Mouse (Mus musculus) hindbrain, embryonic 13.5 days (tissue): ENCODE measurements around the gene Xdh. TPM values are rescaled to one million over a fixed set of nuclear protein-coding genes. Genes with fewer than 3 reads are reported as not detected.

Source experiments
- ATAC-seq: fragments of 200-750 bp; cut with Nextera tagmentation; 2 replicates; pipeline ENCODE4 v1.8.0; 2017; ENCODE audit warnings: moderate TSS enrichment; ENCODE audit not compliant: low FRiP score
- H3K27ac ChIP-seq: fragments of 300-500 bp; sonication (generic); 2 replicates; pipeline ENCODE4 v1.5.1; 2015; ENCODE audit warnings: inconsistent platforms, mild to moderate bottlenecking, moderate library complexity
- H3K27me3 ChIP-seq: fragments of 300-500 bp; sonication (generic); 2 replicates; pipeline ENCODE4 v1.6.1; 2015; ENCODE audit warnings: mild to moderate bottlenecking, inconsistent platforms
- H3K36me3 ChIP-seq: fragments of 300-500 bp; sonication (generic); 2 replicates; pipeline ENCODE4 v1.6.1; 2015; ENCODE audit warnings: mild to moderate bottlenecking, inconsistent platforms
- H3K4me1 ChIP-seq: fragments of 300-500 bp; sonication (generic); replicated peaks from 2 replicates; pipeline ENCODE4 v1.6.1; 2015; ENCODE audit warnings: inconsistent platforms
- H3K4me2 ChIP-seq: fragments of 300-500 bp; sonication (generic); 2 replicates; pipeline ENCODE4 v1.6.1; 2015; ENCODE audit warnings: inconsistent platforms, mild to moderate bottlenecking, moderate library complexity
- H3K4me3 ChIP-seq: fragments of 300-500 bp; sonication (generic); 2 replicates; pipeline ENCODE4 v1.5.1; 2015; ENCODE audit warnings: mild to moderate bottlenecking, inconsistent platforms
- H3K9ac ChIP-seq: fragments of 300-500 bp; sonication (generic); 2 replicates; pipeline ENCODE4 v1.6.1; 2015; ENCODE audit warnings: mild to moderate bottlenecking, inconsistent platforms
- H3K9me3 ChIP-seq: fragments of 300-500 bp; sonication (generic); 2 replicates; pipeline ENCODE4 v1.6.1; 2016; ENCODE audit warnings: inconsistent platforms
- WGBS: fragments of 180-500 bp; shearing (Covaris S2); methylation state at CpG from one replicate; pipeline ENCODE4 v1.1.7; 2015; 5-methylcytosine and 5-hydroxymethylcytosine counted together
- polyA plus RNA-seq: library from polyadenylated mRNA; unstranded; fragments of >200 nt; fragmentation: Nextera tagmentation; extraction: Ambion mirVana; gene quantifications from 2 replicates; pipeline ENCODE4 v1.2.1, GENCODE M21; 2015

The Xdh gene
- polyA plus RNA-seq, 1 experiment from 2014 or later: 0.14 TPM

GRCm38 (mm10) chr17:73894399-73894798 is 55.6 kb downstream of the Xdh start:
- Histone ChIP-seq H3K36me3 (no peaks in the 10 kb centered on the region), H3K4me3 (no peak overlapping the region), H3K27me3 (no peaks in the 10 kb centered on the region), H3K9ac (no peak overlapping the region), H3K9me3 (no peaks in the 10 kb centered on the region), H3K4me2 (no peak overlapping the region), H3K27ac (no peak overlapping the region), H3K4me1 (no peaks in the 10 kb centered on the region)
- WGBS: 85% methylated on average over 5 of the region's 5 CpGs
- ATAC-seq: no peak

DNA sequence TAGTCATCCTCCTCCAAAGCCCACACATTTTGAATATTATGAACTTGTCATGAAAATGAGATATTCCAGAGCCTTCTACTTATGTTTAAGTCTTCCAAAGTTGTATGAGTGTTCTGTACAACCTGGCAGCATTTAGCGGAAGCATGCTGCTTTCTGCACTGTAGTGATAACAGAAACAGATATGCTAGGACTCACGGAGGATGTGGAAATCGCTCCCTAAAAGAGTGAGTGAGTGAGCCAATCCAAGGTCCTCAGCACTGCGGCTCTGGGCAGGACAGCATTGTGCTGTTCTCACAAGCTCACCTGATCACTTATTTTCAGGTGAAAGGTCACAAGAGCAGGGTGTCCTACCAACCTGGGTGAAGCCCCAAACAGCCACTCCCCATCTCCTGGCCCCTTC is 56.2 kb downstream of the Xdh start:
- H3K9me3 ChIP-seq: no peaks in the 10 kb centered on the region
- 88% methylated on average over 4 of the region's 4 CpGs for WGBS
- no peak overlapping the region for H3K9ac ChIP-seq
- no peak for ATAC-seq
- no peaks in the 10 kb centered on the region for H3K4me1 ChIP-seq
- H3K4me2 ChIP-seq: no peak overlapping the region
- no peaks in the 10 kb centered on the region for H3K27me3 ChIP-seq
- no peak overlapping the region for H3K27ac ChIP-seq
- H3K36me3 ChIP-seq: no peaks in the 10 kb centered on the region
- no peak overlapping the region for H3K4me3 ChIP-seq

DNA sequence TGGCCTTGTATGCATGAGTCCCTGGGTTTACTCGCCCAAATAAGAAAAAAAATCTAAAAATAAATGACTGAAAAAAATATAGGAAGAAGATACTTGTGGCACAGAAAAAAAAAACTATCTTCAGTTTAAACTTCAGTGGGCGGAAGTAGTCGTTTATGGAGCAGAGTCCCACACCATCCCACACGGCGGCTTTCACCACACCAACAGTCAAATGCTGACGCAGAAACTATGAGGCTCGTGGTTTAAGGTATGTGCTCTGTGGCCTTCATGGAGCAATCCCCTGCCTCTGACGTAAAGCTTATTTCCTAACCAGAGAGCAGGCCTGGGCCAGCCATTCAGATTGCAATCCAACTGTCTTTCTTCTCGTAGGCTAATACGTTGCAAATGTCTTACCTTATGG is 56.8 kb downstream of the Xdh start:
- Histone ChIP-seq H3K27ac (no peak overlapping the region), H3K9ac (no peak overlapping the region), H3K9me3 (no peaks in the 10 kb centered on the region), H3K4me2 (no peak overlapping the region), H3K4me3 (no peak overlapping the region), H3K27me3 (no peaks in the 10 kb centered on the region), H3K4me1 (no peaks in the 10 kb centered on the region), H3K36me3 (no peaks in the 10 kb centered on the region)
- ATAC-seq: no peak
- WGBS: 92% methylated on average over 10 of the region's 10 CpGs

- WGBS: 97% methylated on average over 1 of the region's 1 CpGs
- H3K4me2 ChIP-seq: no peak overlapping the region
- H3K36me3 ChIP-seq: no peaks in the 10 kb centered on the region
- ATAC-seq: no peak
- H3K9me3 ChIP-seq: no peaks in the 10 kb centered on the region
- H3K4me3 ChIP-seq: no peak overlapping the region
- H3K4me1 ChIP-seq: no peaks in the 10 kb centered on the region
- H3K9ac ChIP-seq: no peak overlapping the region
- no peaks in the 10 kb centered on the region for H3K27me3 ChIP-seq
- H3K27ac ChIP-seq: no peak overlapping the region
These were observed 58.4 kb downstream of the Xdh start for GRCm38 (mm10) chr17:73891590-73891989.

DNA sequence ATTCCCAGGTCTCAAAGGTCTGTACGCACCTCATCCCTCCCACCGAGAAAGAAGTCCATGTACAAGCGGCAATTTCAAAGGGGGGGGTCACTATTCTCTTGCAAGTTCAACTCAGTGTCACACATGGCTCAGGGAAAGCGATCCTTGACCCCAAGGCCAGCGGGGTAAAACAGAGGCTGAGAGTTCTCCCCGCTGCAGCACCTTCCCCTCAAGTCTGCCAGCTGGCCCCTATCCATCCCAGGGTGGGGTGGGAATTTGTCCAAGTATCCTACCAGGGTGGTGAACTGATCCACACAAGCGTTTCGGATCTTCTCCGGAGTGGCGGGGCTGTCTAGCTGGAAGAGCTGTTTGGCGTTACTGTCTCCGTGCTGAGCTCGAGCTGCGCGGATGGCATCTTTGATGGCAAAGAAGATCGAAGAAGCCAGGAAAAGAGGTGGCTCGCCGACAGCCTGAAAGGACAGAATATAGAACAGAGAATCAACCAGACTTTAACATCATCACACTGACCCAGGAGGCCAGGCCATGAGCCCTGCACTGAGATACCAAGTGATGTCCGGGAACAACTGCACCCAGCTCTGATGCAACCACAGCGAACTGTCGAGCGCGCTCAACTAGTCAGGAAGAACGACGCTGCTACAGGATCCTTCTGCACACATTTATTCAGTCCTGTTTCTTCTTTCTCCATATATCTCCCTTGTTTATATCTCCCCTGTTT is 63.8 kb downstream of the Xdh start:
- Histone ChIP-seq H3K36me3 (no peaks in the 10 kb centered on the region), H3K27ac (no peak overlapping the region), H3K4me1 (no peaks in the 10 kb centered on the region), H3K4me2 (no peak overlapping the region), H3K27me3 (no peaks in the 10 kb centered on the region), H3K9me3 (no peaks in the 10 kb centered on the region), H3K9ac (no peak overlapping the region), H3K4me3 (no peak overlapping the region)
- 89% methylated on average over 25 of the region's 25 CpGs for WGBS
- no peak for ATAC-seq

DNA sequence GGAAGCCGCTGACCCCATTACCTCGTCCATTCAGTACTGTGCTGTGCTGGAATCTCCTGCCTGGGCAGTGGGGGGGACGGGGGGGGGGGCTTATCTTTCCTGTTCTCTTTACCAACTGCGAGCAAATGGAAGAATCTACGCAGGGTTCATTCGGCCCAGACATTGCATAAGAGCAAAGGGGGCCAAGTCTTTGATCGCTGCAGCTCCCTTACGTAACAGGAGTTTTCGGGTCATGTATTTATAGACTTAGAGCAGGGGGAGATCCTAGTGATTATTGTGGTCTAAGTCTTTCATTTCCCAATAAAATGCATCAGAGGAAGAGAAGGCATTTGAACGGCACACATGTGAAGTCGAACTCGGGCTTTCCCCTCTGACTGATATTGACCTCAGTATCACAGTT is 66.7 kb downstream of the Xdh start:
- H3K9ac ChIP-seq: no peak overlapping the region
- WGBS: 83% methylated on average over 12 of the region's 12 CpGs
- H3K4me1 ChIP-seq: no peaks in the 10 kb centered on the region
- H3K27ac ChIP-seq: no peak overlapping the region
- no peaks in the 10 kb centered on the region for H3K36me3 ChIP-seq
- ATAC-seq: no peak
- H3K9me3 ChIP-seq: no peaks in the 10 kb centered on the region
- H3K4me2 ChIP-seq: no peak overlapping the region
- no peak overlapping the region for H3K4me3 ChIP-seq
- H3K27me3 ChIP-seq: 0 out of 2 replicates have a peak, but pooled peaks cover 3% of the 10 kb centered on the region

- no peak overlapping the region for H3K27ac ChIP-seq
- no peak overlapping the region for H3K4me2 ChIP-seq
- H3K9ac ChIP-seq: no peak overlapping the region
- 0 out of 2 replicates have a peak, but pooled peaks cover 3% of the 10 kb centered on the region for H3K27me3 ChIP-seq
- H3K36me3 ChIP-seq: no peaks in the 10 kb centered on the region
- H3K4me3 ChIP-seq: no peak overlapping the region
- WGBS: 15% methylated on average over 9 of the region's 9 CpGs
- no peaks in the 10 kb centered on the region for H3K9me3 ChIP-seq
- ATAC-seq: peak; percentile 93
- H3K4me1 ChIP-seq: no peaks in the 10 kb centered on the region
These were observed 67.8 kb downstream of the Xdh start for GRCm38 (mm10) chr17:73882194-73882593.

GRCm38 (mm10) chr17:73881295-73881694 is 68.7 kb downstream of the Xdh start:
- no peak for ATAC-seq
- WGBS: 81% methylated on average over 6 of the region's 6 CpGs

GRCm38 (mm10) chr17:73880286-73880685 is 69.7 kb downstream of the Xdh start:
- Histone ChIP-seq H3K4me3 (no peak overlapping the region), H3K36me3 (no peaks in the 10 kb centered on the region), H3K4me1 (no peaks in the 10 kb centered on the region), H3K9me3 (no peaks in the 10 kb centered on the region), H3K9ac (no peak overlapping the region), H3K27me3 (0 out of 2 replicates have a peak, but pooled peaks cover 3% of the 10 kb centered on the region), H3K27ac (no peak overlapping the region), H3K4me2 (no peak overlapping the region)
- WGBS: 89% methylated on average over 6 of the region's 6 CpGs
- ATAC-seq: no peak

More at GRCm38 (mm10) chr17:73881295-73881694, 68.7 kb downstream of the Xdh start:
- Histone ChIP-seq H3K4me3 (no peak overlapping the region), H3K9ac (no peak overlapping the region), H3K36me3 (no peaks in the 10 kb centered on the region), H3K27ac (no peak overlapping the region), H3K27me3 (0 out of 2 replicates have a peak, but pooled peaks cover 3% of the 10 kb centered on the region), H3K4me2 (no peak overlapping the region), H3K4me1 (no peaks in the 10 kb centered on the region), H3K9me3 (no peaks in the 10 kb centered on the region)

DNA sequence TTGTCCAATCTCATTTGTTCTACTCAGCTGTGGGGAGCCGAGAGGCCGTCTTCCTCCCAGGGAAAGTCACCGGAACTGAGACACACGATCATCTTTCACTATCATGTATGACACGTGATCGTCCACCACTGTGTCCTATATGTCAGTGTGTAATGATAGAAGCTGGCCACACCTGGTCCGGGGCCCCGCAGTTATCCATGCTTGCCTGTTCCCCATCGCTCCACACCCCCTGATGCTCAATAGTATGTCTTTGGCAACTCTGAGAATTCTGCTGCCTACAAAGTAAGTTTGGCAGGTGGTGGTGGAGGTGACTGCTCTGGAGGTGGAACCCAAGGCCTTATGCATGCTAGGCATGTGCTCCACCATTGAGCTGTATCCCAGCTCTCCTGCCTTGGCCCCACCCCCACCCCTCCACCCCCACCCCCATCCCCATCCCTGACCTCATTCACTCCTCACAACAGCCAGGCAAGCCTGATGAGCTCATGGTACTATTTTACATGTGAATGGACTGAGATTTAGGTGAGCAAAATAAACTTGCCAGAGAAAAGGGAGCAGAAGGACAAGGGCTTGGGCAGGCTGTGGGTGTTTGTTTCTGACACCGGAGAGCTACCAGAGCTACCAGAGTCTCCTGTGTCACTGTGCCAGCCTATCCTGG is 70.6 kb downstream of the Xdh start:
- no peak overlapping the region for H3K27ac ChIP-seq
- WGBS: 86% methylated on average over 10 of the region's 10 CpGs

DNA sequence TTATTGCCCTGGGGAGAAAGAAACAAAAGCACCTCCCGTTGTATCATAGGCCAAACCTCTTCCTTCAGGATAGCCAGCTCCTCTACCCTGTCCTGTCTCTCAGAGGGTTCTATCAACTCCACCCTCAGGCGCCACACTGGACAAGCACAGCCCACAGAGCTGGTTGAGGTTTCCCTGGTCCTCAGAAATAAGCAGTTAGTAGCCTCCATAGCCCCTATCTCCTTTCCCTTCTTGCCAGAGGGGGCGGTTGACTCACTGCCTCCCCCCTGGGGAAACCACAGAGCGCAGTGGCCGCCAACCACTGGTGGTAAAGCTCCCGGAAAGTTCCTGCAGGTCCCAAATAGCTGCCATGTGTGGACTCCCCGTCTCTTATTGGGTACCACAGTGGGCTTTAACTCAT is 74.3 kb downstream of the Xdh start:
- Histone ChIP-seq H3K4me2 (no peak overlapping the region), H3K27ac (no peak overlapping the region), H3K4me3 (no peak overlapping the region), H3K9me3 (no peaks in the 10 kb centered on the region), H3K36me3 (no peaks in the 10 kb centered on the region), H3K4me1 (no peaks in the 10 kb centered on the region), H3K9ac (no peak overlapping the region), H3K27me3 (0 out of 2 replicates have a peak, but pooled peaks cover 2% of the 10 kb centered on the region)
- ATAC-seq: no peak
- WGBS: 88% methylated on average over 7 of the region's 7 CpGs

More for the DNA sequence above, 70.6 kb downstream of the Xdh start:
- Histone ChIP-seq H3K4me1 (no peaks in the 10 kb centered on the region), H3K4me2 (no peak overlapping the region), H3K4me3 (no peak overlapping the region), H3K27me3 (0 out of 2 replicates have a peak, but pooled peaks cover 3% of the 10 kb centered on the region), H3K9ac (no peak overlapping the region), H3K36me3 (no peaks in the 10 kb centered on the region), H3K9me3 (no peaks in the 10 kb centered on the region)
- no peak for ATAC-seq

GRCm38 (mm10) chr17:73875268-73875667 is 74.7 kb downstream of the Xdh start:
- H3K4me2 ChIP-seq: no peak overlapping the region

More at GRCm38 (mm10) chr17:73875268-73875667, 74.7 kb downstream of the Xdh start:
- Histone ChIP-seq H3K36me3 (no peaks in the 10 kb centered on the region), H3K27me3 (no peaks in the 10 kb centered on the region), H3K4me3 (no peak overlapping the region), H3K4me1 (no peaks in the 10 kb centered on the region), H3K27ac (no peak overlapping the region), H3K9ac (no peak overlapping the region), H3K9me3 (no peaks in the 10 kb centered on the region)
- no peak for ATAC-seq
- 86% methylated on average over 4 of the region's 4 CpGs for WGBS
